Mouse (Mus musculus) heart, embryonic 11.5 days (tissue): Measurements from ENCODE around the gene Myl10. TPM values are rescaled to one million over a fixed set of nuclear protein-coding genes. Genes with fewer than 3 reads are reported as not detected.
"Not testable (repeated sequence)": the region's sequence is repeated elsewhere in the genome, so short reads cannot be mapped to it uniquely, and the experiment has no call there.

Experiments used
- ATAC-seq: fragments of 200-750 bp; cut with Nextera tagmentation; replicated peaks from 2 replicates; pipeline ENCODE4 v1.8.0; 2017; ENCODE audit warnings: moderate library complexity; ENCODE audit not compliant: insufficient number of reproducible peaks, low FRiP score, low TSS enrichment
- H3K27ac ChIP-seq: fragments of 300-500 bp; sonication (generic); 2 replicates; pipeline ENCODE4 v1.5.1; 2014; ENCODE audit warnings: mild to moderate bottlenecking, low read depth, low read length
- H3K27me3 ChIP-seq: fragments of 300-500 bp; sonication (generic); 2 replicates; pipeline ENCODE4 v1.6.1; 2014; ENCODE audit warnings: mild to moderate bottlenecking, low read length, mixed read lengths; ENCODE audit not compliant: control insufficient read depth, insufficient read depth
- H3K36me3 ChIP-seq: fragments of 300-500 bp; sonication (generic); 2 replicates; pipeline ENCODE4 v1.6.1; 2014; ENCODE audit warnings: mild to moderate bottlenecking, low read length, moderate library complexity, mixed read lengths; ENCODE audit not compliant: control insufficient read depth, insufficient read depth
- H3K4me1 ChIP-seq: fragments of 300-500 bp; sonication (generic); 2 replicates; pipeline ENCODE4 v1.6.1; 2014; ENCODE audit warnings: low read length; ENCODE audit not compliant: control insufficient read depth, insufficient read depth
- H3K4me2 ChIP-seq: fragments of 300-500 bp; sonication (generic); 2 replicates; pipeline ENCODE4 v1.6.1; 2014; ENCODE audit warnings: mild to moderate bottlenecking, moderate library complexity
- H3K4me3 ChIP-seq: fragments of 300-500 bp; sonication (generic); 2 replicates; pipeline ENCODE4 v1.5.1; 2014; ENCODE audit warnings: low read depth, low read length
- H3K9ac ChIP-seq: fragments of 300-500 bp; sonication (generic); 2 replicates; pipeline ENCODE4 v1.6.1; 2014; ENCODE audit warnings: mild to moderate bottlenecking, low read depth, low read length, moderate library complexity
- H3K9me3 ChIP-seq: fragments of 300-500 bp; sonication (generic); replicated peaks from 2 replicates; pipeline ENCODE4 v1.6.1; 2016; ENCODE audit warnings: low read length; ENCODE audit not compliant: control insufficient read depth
- WGBS: fragments of 180-500 bp; shearing (Covaris S2); extraction: QIAGEN DNeasy Blood & Tissue Kit; methylation state at CpG from one replicate; pipeline ENCODE4 v1.1.7; 2014; ENCODE audit not compliant: insufficient replicate concordance; 5-methylcytosine and 5-hydroxymethylcytosine counted together
- polyA plus RNA-seq: library from polyadenylated mRNA; unstranded; fragments of >200 nt; fragmentation: Nextera tagmentation; extraction: Ambion mirVana; gene quantifications from 2 replicates; pipeline ENCODE4 v1.2.1, GENCODE M21; 2014

Gene Myl10
- polyA plus RNA-seq, 1 experiment from 2014 or later, result not detected

- Histone ChIP-seq H3K4me1 (peaks cover 2% of the 10 kb centered on the region; the same call in 1 of the 2 replicates), H3K9me3 (no peaks in the 10 kb centered on the region), H3K36me3 (no peaks in the 10 kb centered on the region), H3K27me3 (peaks cover 21% of the 10 kb centered on the region), H3K27ac (no peak overlapping the region), H3K4me2 (peak overlapping the region; percentile 53), H3K9ac (no peak overlapping the region; the same call in 1 of the 2 replicates), H3K4me3 (peak overlapping the region; percentile 19)
- ATAC-seq, result no peak
- 20% methylated on average over 32 of the region's 32 CpGs for WGBS
These were observed 21.4 kb downstream of the Myl10 start for GRCm38 (mm10) chr5:136714232-136714875.

- H3K27ac ChIP-seq, result no peak overlapping the region
- H3K4me2 ChIP-seq, result peak overlapping the region; percentile 53
- 19% methylated on average over 11 of the region's 11 CpGs for WGBS
- H3K36me3 ChIP-seq, result no peaks in the 10 kb centered on the region
- ATAC-seq, result no peak
- H3K27me3 ChIP-seq, result peaks cover 21% of the 10 kb centered on the region
- peak overlapping the region; percentile 19; the same call in 1 of the 2 replicates for H3K4me3 ChIP-seq
- H3K9ac ChIP-seq, result no peak overlapping the region
- H3K4me1 ChIP-seq, result peaks cover 2% of the 10 kb centered on the region; the same call in 1 of the 2 replicates
- no peaks in the 10 kb centered on the region for H3K9me3 ChIP-seq
These were observed 21.9 kb downstream of the Myl10 start for GRCm38 (mm10) chr5:136714879-136715278.

- no peak for ATAC-seq
- WGBS, result 59% methylated on average over 10 of the region's 10 CpGs
- H3K4me3 ChIP-seq, result no peak overlapping the region
These were observed 24.0 kb downstream of the Myl10 start for GRCm38 (mm10) chr5:136716696-136717572.

GRCm38 (mm10) chr5:136717573-136717854, 24.6 kb downstream of the Myl10 start:
- WGBS, result 69% methylated on average over 2 of the region's 2 CpGs
- no peaks in the 10 kb centered on the region for H3K9me3 ChIP-seq
- no peak for ATAC-seq
- H3K4me1 ChIP-seq, result no peaks in the 10 kb centered on the region
- peaks cover 21% of the 10 kb centered on the region for H3K27me3 ChIP-seq
- H3K4me2 ChIP-seq, result no peak overlapping the region
- H3K27ac ChIP-seq, result no peak overlapping the region
- H3K9ac ChIP-seq, result no peak overlapping the region
- no peak overlapping the region for H3K4me3 ChIP-seq
- no peaks in the 10 kb centered on the region for H3K36me3 ChIP-seq

More at GRCm38 (mm10) chr5:136716696-136717572, 24.0 kb downstream of the Myl10 start:
- no peak overlapping the region for H3K9ac ChIP-seq
- H3K4me1 ChIP-seq, result no peaks in the 10 kb centered on the region
- no peak overlapping the region for H3K27ac ChIP-seq
- no peak overlapping the region for H3K4me2 ChIP-seq
- peaks cover 21% of the 10 kb centered on the region for H3K27me3 ChIP-seq
- no peaks in the 10 kb centered on the region for H3K36me3 ChIP-seq
- H3K9me3 ChIP-seq, result no peaks in the 10 kb centered on the region

- Histone ChIP-seq H3K27ac (no peak overlapping the region), H3K4me1 (no peaks in the 10 kb centered on the region), H3K27me3 (peaks cover 19% of the 10 kb centered on the region), H3K36me3 (no peaks in the 10 kb centered on the region), H3K9me3 (no peaks in the 10 kb centered on the region), H3K9ac (no peak overlapping the region), H3K4me3 (no peak overlapping the region), H3K4me2 (no peak overlapping the region)
- WGBS, result 67% methylated on average over 8 of the region's 8 CpGs
- ATAC-seq, result no peak
These were observed 25.7 kb downstream of the Myl10 start for GRCm38 (mm10) chr5:136718656-136719055.

- Histone ChIP-seq H3K9me3 (no peaks in the 10 kb centered on the region), H3K27me3 (no peaks in the 10 kb centered on the region), H3K27ac (no peak overlapping the region), H3K9ac (no peak overlapping the region), H3K36me3 (no peaks in the 10 kb centered on the region), H3K4me2 (no peak overlapping the region), H3K4me1 (no peaks in the 10 kb centered on the region), H3K4me3 (no peak overlapping the region)
- 75% methylated on average over 5 of the region's 5 CpGs for WGBS
- ATAC-seq, result no peak
These were observed 28.6 kb downstream of the Myl10 start for GRCm38 (mm10) chr5:136721596-136721995.

- not testable (repeated sequence) for H3K9me3 ChIP-seq, H3K9ac ChIP-seq, H3K4me3 ChIP-seq, H3K27me3 ChIP-seq, H3K36me3 ChIP-seq, ATAC-seq, H3K4me1 ChIP-seq, H3K4me2 ChIP-seq, H3K27ac ChIP-seq
- 85% methylated on average over 4 of the region's 5 CpGs for WGBS
These were observed 33.3 kb downstream of the Myl10 start for GRCm38 (mm10) chr5:136726271-136726670.

- 58% methylated on average over 6 of the region's 6 CpGs for WGBS
- no peaks in the 10 kb centered on the region for H3K4me1 ChIP-seq
These were observed 46.0 kb downstream of the Myl10 start for GRCm38 (mm10) chr5:136738918-136739317.

More at GRCm38 (mm10) chr5:136738918-136739317, 46.0 kb downstream of the Myl10 start:
- no peak for ATAC-seq
- H3K9ac ChIP-seq, result no peak overlapping the region
- H3K27ac ChIP-seq, result no peak overlapping the region
- H3K4me2 ChIP-seq, result no peak overlapping the region
- no peaks in the 10 kb centered on the region for H3K27me3 ChIP-seq
- no peaks in the 10 kb centered on the region for H3K36me3 ChIP-seq
- H3K4me3 ChIP-seq, result no peak overlapping the region
- no peaks in the 10 kb centered on the region for H3K9me3 ChIP-seq
